23 mouse cellular contexts compared by ENCODE assay signal in genomic region chr6:117180303-117180702, GRCm38 (mm10). TPM values are rescaled to one million over a fixed set of nuclear protein-coding genes. Genes with fewer than 3 reads are reported as not detected.
DNase-seq lines count a peak whose midpoint lies in the region; ATAC-seq and TF ChIP-seq lines count a peak whose summit lies in the region.
"Had no signal": no experiment of that assay in that cellular context is flagged by ENCODE, and none has a peak within 500 bp of the region (broad histone marks: within the 10 kb centered on the region; RNA-seq: fewer than 3 reads in every experiment).

No protein-coding gene starts in this region.

- no peak for ATAC-seq in midbrain, postnatal 0 days (ENCODE audit: low FRiP score)
- no peak for ATAC-seq in megakaryocyte-erythroid progenitor cell, adult 5-6 weeks (replicated peaks; ENCODE audit: low FRiP score, low TSS enrichment, poor library complexity, severe bottlenecking)
- ATAC-seq: CD4-positive, CD25-positive, alpha-beta regulatory T cell, adult 4 months; forebrain, embryonic 14.5 days; forebrain, postnatal 0 days had no signal

- peaks cover 53% of the 10 kb centered on the region for H3K27me3 ChIP-seq in midbrain, embryonic 10.5 days (ENCODE audit: low read depth, poor library complexity, severe bottlenecking)
- no peaks in the 10 kb centered on the region for H3K27me3 ChIP-seq in midbrain, postnatal 0 days (ENCODE audit: insufficient read depth, low read length)
- no peaks in the 10 kb centered on the region for H3K27me3 ChIP-seq in ES-Bruce4 (ENCODE audit: control insufficient read depth, insufficient read depth, low read length, poor library complexity, severe bottlenecking)
- H3K27me3 ChIP-seq: hindbrain, embryonic 15.5 days had no signal

- no peak overlapping the region for H3K4me2 ChIP-seq in midbrain, postnatal 0 days (ENCODE audit: low read depth, low read length, poor library complexity, severe bottlenecking)
- H3K4me2 ChIP-seq: embryonic facial prominence, embryonic 12.5 days; embryonic facial prominence, embryonic 15.5 days; heart, embryonic 11.5 days; hindbrain, embryonic 12.5 days; hindbrain, embryonic 15.5 days had no signal

- no peaks in the 10 kb centered on the region for H3K9me3 ChIP-seq in midbrain, embryonic 10.5 days (replicated peaks)
- no peaks in the 10 kb centered on the region for H3K9me3 ChIP-seq in midbrain, postnatal 0 days (ENCODE audit: low read length)
- H3K9me3 ChIP-seq in ES-Bruce4 (replicated peaks; ENCODE audit: control insufficient read depth, insufficient read depth, low read length, poor library complexity, severe bottlenecking) = no peaks in the 10 kb centered on the region
- H3K9me3 ChIP-seq: embryonic facial prominence, embryonic 12.5 days; embryonic facial prominence, embryonic 15.5 days; hindbrain, embryonic 12.5 days; hindbrain, embryonic 15.5 days had no signal

- no peak overlapping the region for H3K4me3 ChIP-seq in midbrain, embryonic 10.5 days
- H3K4me3 ChIP-seq in midbrain, postnatal 0 days (ENCODE audit: low read depth, low read length) = no peak overlapping the region
- no peak overlapping the region for H3K4me3 ChIP-seq in ES-Bruce4 (ENCODE audit: low read depth, low read length)
- H3K4me3 ChIP-seq: embryonic facial prominence, embryonic 12.5 days; embryonic facial prominence, embryonic 15.5 days; gastrocnemius, adult 2 months; hindbrain, embryonic 12.5 days; hindbrain, embryonic 15.5 days had no signal

- WGBS in midbrain, embryonic 10.5 days = 18% methylated on average over 6 of the region's 6 CpGs
- 22% methylated on average over 6 of the region's 6 CpGs for WGBS in midbrain, postnatal 0 days

- H3K9ac ChIP-seq in midbrain, postnatal 0 days (replicated peaks; ENCODE audit: low read length, poor library complexity, severe bottlenecking) = no peak overlapping the region
- H3K9ac ChIP-seq in ES-Bruce4 (ENCODE audit: low read depth, poor library complexity, severe bottlenecking) = no peak overlapping the region
- H3K9ac ChIP-seq: embryonic facial prominence, embryonic 12.5 days; embryonic facial prominence, embryonic 15.5 days; forebrain, postnatal 0 days; hindbrain, embryonic 12.5 days; hindbrain, embryonic 15.5 days had no signal

- TF ChIP-seq EP300 in ES-Bruce4 (IDR thresholded peaks at IDR 0.05; ENCODE audit: insufficient read depth, low read depth, low read length) = peak; percentile 89

- no peak for TF ChIP-seq POLR2A in ES-Bruce4 (IDR thresholded peaks at IDR 0.05; ENCODE audit: insufficient read depth, low read length)

- peaks cover 32% of the 10 kb centered on the region for H3K4me1 ChIP-seq in midbrain, embryonic 10.5 days
- H3K4me1 ChIP-seq in midbrain, postnatal 0 days (ENCODE audit: insufficient read depth, low read length) = no peaks in the 10 kb centered on the region
- peaks cover 7% of the 10 kb centered on the region for H3K4me1 ChIP-seq in ES-Bruce4 (ENCODE audit: control insufficient read depth, insufficient read depth, low read length)
- H3K4me1 ChIP-seq: embryonic facial prominence, embryonic 15.5 days; hindbrain, embryonic 12.5 days had no signal

- TF ChIP-seq CTCF in midbrain, postnatal 0 days (IDR thresholded peaks at IDR 0.05) = no peak
- TF ChIP-seq CTCF in ES-Bruce4 (IDR thresholded peaks at IDR 0.05; ENCODE audit: low read depth, low read length) = no peak

- peak overlapping the region; percentile 33; the same call in 1 of the 2 replicates for H3K27ac ChIP-seq in midbrain, embryonic 10.5 days (replicated peaks)
- H3K27ac ChIP-seq in midbrain, postnatal 0 days (ENCODE audit: low read depth, low read length) = no peak overlapping the region
- peak overlapping the region; percentile 20; the same call in 1 of the 2 replicates for H3K27ac ChIP-seq in ES-Bruce4 (ENCODE audit: insufficient read depth, low read length)
- H3K27ac ChIP-seq: embryonic facial prominence, embryonic 12.5 days; embryonic facial prominence, embryonic 15.5 days; gastrocnemius, adult 2 months; hindbrain, embryonic 12.5 days; hindbrain, embryonic 15.5 days had no signal

- no peak for DNase-seq in midbrain, embryonic 10.5 days (ENCODE audit: low spot score)
- DNase-seq in midbrain, postnatal 0 days (ENCODE audit: low spot score) = no peak
- DNase-seq in R1 (ENCODE audit: low read depth, low spot score) = peak; percentile 41
- no peak for DNase-seq in lung, postnatal 14 days
- DNase-seq: adrenal gland, postnatal 10 days; adrenal gland, postnatal 36 days; cerebellum, adult 18-20 months; cerebellum, adult 9-10 months; cerebellum, postnatal 14 days; forebrain, postnatal 0 days; gastrocnemius, adult 2 months; gastrocnemius, postnatal 14 days; heart, adult 11 months had no signal

- H3K36me3 ChIP-seq in midbrain, embryonic 10.5 days = 0 out of 2 replicates have a peak, but pooled peaks cover 3% of the 10 kb centered on the region
- no peaks in the 10 kb centered on the region for H3K36me3 ChIP-seq in midbrain, postnatal 0 days (ENCODE audit: insufficient read depth, low read length)
- H3K36me3 ChIP-seq in ES-Bruce4 (ENCODE audit: control insufficient read depth, insufficient read depth, low read length, poor library complexity, severe bottlenecking) = no peaks in the 10 kb centered on the region
- H3K36me3 ChIP-seq: hindbrain, embryonic 12.5 days; hindbrain, embryonic 15.5 days had no signal

RNA-seq across cellular contexts. Expression of gene Cxcl12, which starts 12.0 kb away (rescaled TPM):
- 59.9 and 72.6 TPM in 2 replicates for polyA plus RNA-seq in midbrain, embryonic 10.5 days (2016; fragmentation: Nextera tagmentation; extraction: Ambion mirVana)
- total RNA-seq in midbrain, postnatal 0 days (2014; rRNA removed) = 27.8 and 32.8 TPM in 2 replicates
- 68.2 and 79.0 TPM in 2 replicates for polyA plus RNA-seq in midbrain, postnatal 0 days (2015; fragmentation: Nextera tagmentation; extraction: Ambion mirVana)
- polyA plus RNA-seq in ES-Bruce4 (2011; ENCODE audit: insufficient read depth, insufficient read length, low read depth, missing spikeins) = 5.4 and 7.1 TPM in 2 replicates
- total RNA-seq in megakaryocyte-erythroid progenitor cell, adult 5-6 weeks (2014; fragmentation: Nextera tagmentation) = not detected in 2 replicates
- total RNA-seq in megakaryocyte-erythroid progenitor cell, adult 5-6 weeks (2017) = 0.80 and 1.4 TPM in 2 replicates
- total RNA-seq: MEL had no signal
- polyA plus RNA-seq: CD4-positive, CD25-positive, alpha-beta regulatory T cell, adult 4 months had no signal
